Mouse (Mus musculus) layer of hippocampus, postnatal 14 days (tissue): ENCODE results near the gene Myl6. TPM values are rescaled to one million over a fixed set of nuclear protein-coding genes. Genes with fewer than 3 reads are reported as not detected.

Experiments used
- microRNA-seq, 2 experiments: library from miRNA; unstranded; fragments of <30 nt; microRNA quantifications; one replicate each; pipeline ENCODE4 v1.2.0; 2021
- total RNA-seq, 2 experiments: library from RNA; stranded (reverse); gene quantifications; 2 replicates each; pipeline ENCODE4 v1.2.3; 2021

Myl6 gene
- total RNA-seq, 2 experiments from 2014 or later, result 596 to 608 TPM

Small RNA genes within 50 kb of the gene (microRNA-seq; reads per million reads assigned to microRNA genes)
- gene Mir6916 (0 to 0.57 reads per million in 2 experiments), gene Mir8105 (1.1 to 2.0 reads per million in 2 experiments)

Other genes with a start within 250 kb of the Myl6 start
- not detected for gene Apon, start 240.0 kb downstream of the Myl6 start, total RNA-seq
- gene Apof, start 225.5 kb downstream of the Myl6 start, total RNA-seq, result not detected
- 10 to 100 TPM; 29.2 to 30.3 TPM for gene Stat2, start 223.6 kb downstream of the Myl6 start, total RNA-seq
- 1 to 10 TPM; 2.4 to 3.2 TPM for gene Il23a, start 195.4 kb downstream of the Myl6 start, total RNA-seq
- 10 to 100 TPM; 15.1 to 15.4 TPM for gene Pan2, start 190.8 kb downstream of the Myl6 start, total RNA-seq
- gene Cnpy2, start 171.7 kb downstream of the Myl6 start, total RNA-seq, result 10 to 100 TPM; 76.5 to 80.3 TPM
- 100 to 1,000 TPM; 260 to 274 TPM for gene Cs, start 156.4 kb downstream of the Myl6 start, total RNA-seq
- 10 to 100 TPM; 60.0 to 62.1 TPM for gene Coq10a, start 125.1 kb downstream of the Myl6 start, total RNA-seq
- 10 to 100 TPM; 83.6 to 86.7 TPM for gene Ankrd52, start 117.0 kb downstream of the Myl6 start, total RNA-seq
- gene Slc39a5, start 92.9 kb downstream of the Myl6 start, total RNA-seq, result under 1 TPM in 1 of 2 experiments, not detected in 1; 0.60 TPM
- gene Nabp2, start 82.7 kb downstream of the Myl6 start, total RNA-seq, result 10 to 100 TPM; 94.5 TPM
- 10 to 100 TPM; 67.2 to 72.0 TPM for gene Rnf41, start 82.5 kb downstream of the Myl6 start, total RNA-seq
- gene Smarcc2, start 34.9 kb downstream of the Myl6 start, total RNA-seq, result 100 to 1,000 TPM; 208 to 212 TPM
- 10 to 100 TPM; 15.5 to 16.2 TPM for gene Myl6b, start 4.5 kb upstream of the Myl6 start, total RNA-seq
- 1 to 10 TPM; 8.6 to 9.1 TPM for gene Esyt1, start 31.7 kb upstream of the Myl6 start, total RNA-seq
- 10 to 100 TPM in 1 of 2 experiments, 1 to 10 TPM in 1; 9.1 to 12.0 TPM for gene Zc3h10, start 53.6 kb upstream of the Myl6 start, total RNA-seq
- 1,000 to 10,000 TPM; 1,911 to 2,072 TPM for gene Rpl41, start 55.2 kb upstream of the Myl6 start, total RNA-seq
- gene Pa2g4, start 71.8 kb upstream of the Myl6 start, total RNA-seq, result 10 to 100 TPM; 72.9 to 74.1 TPM
- gene Erbb3, start 95.5 kb upstream of the Myl6 start, total RNA-seq, result 1 to 10 TPM; 5.6 to 6.5 TPM
- 100 to 1,000 TPM; 329 to 373 TPM for gene Rps26, start 132.6 kb upstream of the Myl6 start, total RNA-seq
- gene Ikzf4, start 151.8 kb upstream of the Myl6 start, total RNA-seq, result 10 to 100 TPM; 12.9 to 13.7 TPM
- 10 to 100 TPM; 12.2 to 12.6 TPM for gene Suox, start 179.9 kb upstream of the Myl6 start, total RNA-seq
- gene Rab5b, start 202.1 kb upstream of the Myl6 start, total RNA-seq, result 100 to 1,000 TPM; 127 to 133 TPM
- gene Pmel, start 210.1 kb upstream of the Myl6 start, total RNA-seq, result 1 to 10 TPM; 1.5 to 1.6 TPM
- gene Cdk2, start 210.9 kb upstream of the Myl6 start, total RNA-seq, result 1 to 10 TPM; 6.1 to 9.3 TPM